Mouse (Mus musculus): ENCODE data around the gene H2-Ab1. TPM values are rescaled to one million over a fixed set of nuclear protein-coding genes. Genes with fewer than 3 reads are reported as not detected.
"Not testable (repeated sequence)": the region's sequence is repeated elsewhere in the genome, so short reads cannot be mapped to it uniquely, and the experiment has no call there.

Gene H2-Ab1
- polyA plus RNA-seq, 1 experiment from 2014 or later: 5.3 TPM

- Histone ChIP-seq H3K4me1 (no peaks in the 10 kb centered on the region; the same call in 1 of the 2 replicates), H3K9me3 (no peaks in the 10 kb centered on the region), H3K4me3 (peak overlapping the region; percentile 57), H3K9ac (peak overlapping the region; percentile 77), H3K4me2 (peak overlapping the region; percentile 67), H3K27me3 (peaks cover 6% of the 10 kb centered on the region; the same call in 1 of the 2 replicates), H3K27ac (no peak overlapping the region), H3K36me3 (no peaks in the 10 kb centered on the region)
- WGBS: 20% methylated on average over 38 of the region's 38 CpGs
- ATAC-seq (ENCODE audit: insufficient number of reproducible peaks, insufficient read depth, low FRiP score, low TSS enrichment, low read depth): peak; percentile 63; the same call in 1 of the 2 replicates
These were observed 52.3 kb downstream of the H2-Ab1 start for GRCm38 (mm10) chr17:34309683-34310385.

GRCm38 (mm10) chr17:34310526-34310925 lies 53.0 kb downstream of the H2-Ab1 start:
- H3K9me3 ChIP-seq; H3K27me3 ChIP-seq; H3K27ac ChIP-seq; H3K4me2 ChIP-seq; H3K9ac ChIP-seq; H3K4me3 ChIP-seq; H3K4me1 ChIP-seq; ATAC-seq (ENCODE audit: insufficient number of reproducible peaks, insufficient read depth, low FRiP score, low TSS enrichment, low read depth); H3K36me3 ChIP-seq: not testable (repeated sequence)
- WGBS: 85% methylated on average over 3 of the region's 3 CpGs

GRCm38 (mm10) chr17:34312185-34312584 lies 54.7 kb downstream of the H2-Ab1 start:
- H3K27ac ChIP-seq: no peak overlapping the region
- no peaks in the 10 kb centered on the region for H3K36me3 ChIP-seq
- 86% methylated on average over 1 of the region's 1 CpGs for WGBS
- no peak overlapping the region for H3K4me3 ChIP-seq
- no peak overlapping the region for H3K4me2 ChIP-seq
- H3K9me3 ChIP-seq: no peaks in the 10 kb centered on the region
- peaks cover 6% of the 10 kb centered on the region; the same call in 1 of the 2 replicates for H3K27me3 ChIP-seq
- no peak overlapping the region for H3K9ac ChIP-seq
- no peak for ATAC-seq (ENCODE audit: insufficient number of reproducible peaks, insufficient read depth, low FRiP score, low TSS enrichment, low read depth)
- H3K4me1 ChIP-seq: no peaks in the 10 kb centered on the region; the same call in 1 of the 2 replicates

GRCm38 (mm10) chr17:34313393-34313792 lies 55.9 kb downstream of the H2-Ab1 start:
- no peak for ATAC-seq (ENCODE audit: insufficient number of reproducible peaks, insufficient read depth, low FRiP score, low TSS enrichment, low read depth)
- Histone ChIP-seq H3K36me3 (no peaks in the 10 kb centered on the region), H3K27ac (no peak overlapping the region), H3K4me2 (no peak overlapping the region), H3K9ac (no peak overlapping the region), H3K4me3 (no peak overlapping the region), H3K27me3 (peaks cover under 1% of the 10 kb centered on the region; the same call in 1 of the 2 replicates), H3K4me1 (no peaks in the 10 kb centered on the region; the same call in 1 of the 2 replicates), H3K9me3 (no peaks in the 10 kb centered on the region)
- WGBS: 38% methylated on average over 3 of the region's 3 CpGs

GRCm38 (mm10) chr17:34314286-34314685 lies 56.8 kb downstream of the H2-Ab1 start:
- ATAC-seq (ENCODE audit: insufficient number of reproducible peaks, insufficient read depth, low FRiP score, low TSS enrichment, low read depth): no peak
- Histone ChIP-seq H3K9me3 (no peaks in the 10 kb centered on the region), H3K4me2 (no peak overlapping the region), H3K9ac (no peak overlapping the region), H3K4me3 (no peak overlapping the region), H3K4me1 (no peaks in the 10 kb centered on the region; the same call in 1 of the 2 replicates), H3K36me3 (no peaks in the 10 kb centered on the region), H3K27ac (no peak overlapping the region), H3K27me3 (no peaks in the 10 kb centered on the region)
- 71% methylated on average over 9 of the region's 9 CpGs for whole genome bisulfite sequencing

GRCm38 (mm10) chr17:34315512-34315911 lies 58.0 kb downstream of the H2-Ab1 start:
- Histone ChIP-seq H3K27ac (no peak overlapping the region), H3K4me1 (no peaks in the 10 kb centered on the region), H3K4me3 (no peak overlapping the region), H3K4me2 (no peak overlapping the region), H3K36me3 (no peaks in the 10 kb centered on the region), H3K9me3 (no peaks in the 10 kb centered on the region), H3K27me3 (peaks cover 3% of the 10 kb centered on the region; the same call in 1 of the 2 replicates), H3K9ac (no peak overlapping the region)
- ATAC-seq (ENCODE audit: insufficient number of reproducible peaks, insufficient read depth, low FRiP score, low TSS enrichment, low read depth): no peak
- WGBS: 88% methylated on average over 1 of the region's 1 CpGs

- Histone ChIP-seq H3K9me3 (no peaks in the 10 kb centered on the region), H3K4me2 (no peak overlapping the region), H3K27me3 (peaks cover 3% of the 10 kb centered on the region; the same call in 1 of the 2 replicates), H3K27ac (no peak overlapping the region), H3K4me1 (no peaks in the 10 kb centered on the region), H3K36me3 (no peaks in the 10 kb centered on the region), H3K9ac (no peak overlapping the region), H3K4me3 (no peak overlapping the region)
- WGBS: 59% methylated on average over 2 of the region's 2 CpGs
- no peak for ATAC-seq (ENCODE audit: insufficient number of reproducible peaks, insufficient read depth, low FRiP score, low TSS enrichment, low read depth)
These were observed 59.2 kb downstream of the H2-Ab1 start for GRCm38 (mm10) chr17:34316697-34317096.

GRCm38 (mm10) chr17:34317275-34317674 lies 59.8 kb downstream of the H2-Ab1 start:
- no peaks in the 10 kb centered on the region for H3K36me3 ChIP-seq
- H3K4me1 ChIP-seq: no peaks in the 10 kb centered on the region
- WGBS: 36% methylated on average over 2 of the region's 2 CpGs
- no peak overlapping the region for H3K4me3 ChIP-seq
- ATAC-seq (ENCODE audit: insufficient number of reproducible peaks, insufficient read depth, low FRiP score, low TSS enrichment, low read depth): no peak
- H3K9ac ChIP-seq: no peak overlapping the region
- no peaks in the 10 kb centered on the region for H3K9me3 ChIP-seq
- no peak overlapping the region for H3K4me2 ChIP-seq
- H3K27ac ChIP-seq: no peak overlapping the region
- H3K27me3 ChIP-seq: peaks cover 3% of the 10 kb centered on the region; the same call in 1 of the 2 replicates

Other genes with a start within 250 kb of the H2-Ab1 start
- 17.1 and 22.3 TPM in 2 replicates for gene Ring1, start 233.0 kb upstream of the H2-Ab1 start, polyA plus RNA-seq (2015; fragmentation: Nextera tagmentation; extraction: Ambion mirVana)
- 57.4 and 58.8 TPM in 2 replicates for gene H2-Ke6, start 229.6 kb upstream of the H2-Ab1 start, polyA plus RNA-seq (2015; fragmentation: Nextera tagmentation; extraction: Ambion mirVana)
- gene Slc39a7, start 226.0 kb upstream of the H2-Ab1 start, polyA plus RNA-seq (2015; fragmentation: Nextera tagmentation; extraction: Ambion mirVana): 201 and 212 TPM in 2 replicates
- gene Rxrb, start 225.9 kb upstream of the H2-Ab1 start, polyA plus RNA-seq (2015; fragmentation: Nextera tagmentation; extraction: Ambion mirVana): 53.4 and 56.4 TPM in 2 replicates
- 23.7 and 26.5 TPM in 2 replicates for gene Col11a2, start 218.3 kb upstream of the H2-Ab1 start, polyA plus RNA-seq (2015; fragmentation: Nextera tagmentation; extraction: Ambion mirVana)
- gene H2-Oa, start 165.3 kb upstream of the H2-Ab1 start, polyA plus RNA-seq (2015; fragmentation: Nextera tagmentation; extraction: Ambion mirVana): 0.48 and 0.65 TPM in 2 replicates
- gene H2-DMa, start 138.1 kb upstream of the H2-Ab1 start, polyA plus RNA-seq (2015; fragmentation: Nextera tagmentation; extraction: Ambion mirVana): 17.2 and 17.6 TPM in 2 replicates
- 122 and 142 TPM in 2 replicates for gene Brd2, start 135.1 kb upstream of the H2-Ab1 start, polyA plus RNA-seq (2015; fragmentation: Nextera tagmentation; extraction: Ambion mirVana)
- gene H2-DMb2, start 114.4 kb upstream of the H2-Ab1 start, polyA plus RNA-seq (2015; fragmentation: Nextera tagmentation; extraction: Ambion mirVana): 0.67 and 1.1 TPM in 2 replicates
- 2.0 and 2.6 TPM in 2 replicates for gene H2-DMb1, start 104.6 kb upstream of the H2-Ab1 start, polyA plus RNA-seq (2015; fragmentation: Nextera tagmentation; extraction: Ambion mirVana)
- 8.4 and 9.5 TPM in 2 replicates for gene Tap1, start 70.1 kb upstream of the H2-Ab1 start, polyA plus RNA-seq (2015; fragmentation: Nextera tagmentation; extraction: Ambion mirVana)
- gene Psmb9, start 69.9 kb upstream of the H2-Ab1 start, polyA plus RNA-seq (2015; fragmentation: Nextera tagmentation; extraction: Ambion mirVana): 2.3 and 3.8 TPM in 2 replicates
- 4.3 and 5.7 TPM in 2 replicates for gene Psmb8, start 60.0 kb upstream of the H2-Ab1 start, polyA plus RNA-seq (2015; fragmentation: Nextera tagmentation; extraction: Ambion mirVana)
- 3.5 and 3.7 TPM in 2 replicates for gene Tap2, start 54.2 kb upstream of the H2-Ab1 start, polyA plus RNA-seq (2015; fragmentation: Nextera tagmentation; extraction: Ambion mirVana)
- gene H2-Ob, start 18.8 kb upstream of the H2-Ab1 start, polyA plus RNA-seq (2015; fragmentation: Nextera tagmentation; extraction: Ambion mirVana): not detected in 2 replicates
- gene H2-Aa, start 30.1 kb downstream of the H2-Ab1 start, polyA plus RNA-seq (2015; fragmentation: Nextera tagmentation; extraction: Ambion mirVana): 0.73 and 0.98 TPM in 2 replicates
- gene H2-Eb1, start 48.2 kb downstream of the H2-Ab1 start, polyA plus RNA-seq (2015; fragmentation: Nextera tagmentation; extraction: Ambion mirVana): 1.3 and 3.4 TPM in 2 replicates
- gene H2-Eb2, start 68.0 kb downstream of the H2-Ab1 start, polyA plus RNA-seq (2015; fragmentation: Nextera tagmentation; extraction: Ambion mirVana): not detected in 2 replicates
- 0.13 and 0.17 TPM in 2 replicates for gene Btnl2, start 97.1 kb downstream of the H2-Ab1 start, polyA plus RNA-seq (2015; fragmentation: Nextera tagmentation; extraction: Ambion mirVana)
- gene Btnl1, start 119.4 kb downstream of the H2-Ab1 start, polyA plus RNA-seq (2015; fragmentation: Nextera tagmentation; extraction: Ambion mirVana): 0.21 TPM in 1 of 2 replicates, not detected in the other
- 0.52 and 0.96 TPM in 2 replicates for gene BC051142, start 141.1 kb downstream of the H2-Ab1 start, polyA plus RNA-seq (2015; fragmentation: Nextera tagmentation; extraction: Ambion mirVana)
- not detected in 2 replicates for gene Btnl4, start 219.6 kb downstream of the H2-Ab1 start, polyA plus RNA-seq (2015; fragmentation: Nextera tagmentation; extraction: Ambion mirVana)